Mouse (Mus musculus) macrophage (primary cell): ENCODE data around the gene Tmem170b. TPM values are rescaled to one million over a fixed set of nuclear protein-coding genes. Genes with fewer than 3 reads are reported as not detected.

ENCODE experiments used
- H3K27ac ChIP-seq: fragments of 350-480 bp; formaldehyde crosslinking; 2 replicates; pipeline ENCODE4 v1.9.0; 2021
- H3K36me3 ChIP-seq: fragments of 350-480 bp; formaldehyde crosslinking; 2 replicates; pipeline ENCODE4 v1.9.0; 2021; ENCODE audit errors: inconsistent target
- H3K4me3 ChIP-seq: fragments of 350-480 bp; formaldehyde crosslinking; 2 replicates; pipeline ENCODE4 v1.9.0; 2021; ENCODE audit errors: inconsistent target
- H3K79me2 ChIP-seq: fragments of 350-480 bp; formaldehyde crosslinking; 2 replicates; pipeline ENCODE4 v1.9.0; 2021; ENCODE audit errors: inconsistent target
- WGBS: methylation state at CpG from one replicate; pipeline ENCODE4 v1.1.7; 2026; ENCODE audit warnings: inconsistent platforms; ENCODE audit not compliant: missing documents; 5-methylcytosine and 5-hydroxymethylcytosine counted together
- polyA plus RNA-seq: library from polyadenylated mRNA; stranded (reverse); fragments of 250-400 nt; gene quantifications from 3 replicates; pipeline ENCODE4 v1.2.4, GENCODE M21; 2018; ENCODE audit warnings: inconsistent platforms

The Tmem170b gene
- polyA plus RNA-seq, 1 experiment from 2014 or later, result 13.8 TPM

DNA sequence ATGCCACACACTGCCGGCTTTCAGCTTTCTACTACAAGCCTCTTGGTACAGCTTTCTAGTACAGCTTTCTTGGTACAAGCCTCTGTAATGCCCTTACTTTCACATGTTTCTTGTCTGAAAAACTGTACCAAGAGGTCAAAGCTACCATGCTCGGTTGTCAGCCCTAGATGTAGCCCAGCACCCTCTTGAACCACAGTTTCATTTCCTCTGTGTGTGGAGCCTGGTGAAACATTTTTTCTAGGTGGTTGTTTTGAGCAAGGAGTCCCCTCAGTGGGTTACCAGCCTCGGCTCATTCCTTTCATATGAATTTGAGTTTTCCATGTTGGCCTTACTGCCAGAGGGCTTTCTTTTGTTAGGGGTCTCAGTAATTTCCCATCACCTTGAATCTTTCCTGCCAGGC lies 4.7 kb upstream of the Tmem170b start:
- no peaks in the 10 kb centered on the region for H3K36me3 ChIP-seq
- no peaks in the 10 kb centered on the region for H3K79me2 ChIP-seq
- H3K4me3 ChIP-seq, result no peak overlapping the region
- peak overlapping the region; percentile 78 for H3K27ac ChIP-seq
- WGBS, result 31% methylated on average over 3 of the region's 3 CpGs

DNA sequence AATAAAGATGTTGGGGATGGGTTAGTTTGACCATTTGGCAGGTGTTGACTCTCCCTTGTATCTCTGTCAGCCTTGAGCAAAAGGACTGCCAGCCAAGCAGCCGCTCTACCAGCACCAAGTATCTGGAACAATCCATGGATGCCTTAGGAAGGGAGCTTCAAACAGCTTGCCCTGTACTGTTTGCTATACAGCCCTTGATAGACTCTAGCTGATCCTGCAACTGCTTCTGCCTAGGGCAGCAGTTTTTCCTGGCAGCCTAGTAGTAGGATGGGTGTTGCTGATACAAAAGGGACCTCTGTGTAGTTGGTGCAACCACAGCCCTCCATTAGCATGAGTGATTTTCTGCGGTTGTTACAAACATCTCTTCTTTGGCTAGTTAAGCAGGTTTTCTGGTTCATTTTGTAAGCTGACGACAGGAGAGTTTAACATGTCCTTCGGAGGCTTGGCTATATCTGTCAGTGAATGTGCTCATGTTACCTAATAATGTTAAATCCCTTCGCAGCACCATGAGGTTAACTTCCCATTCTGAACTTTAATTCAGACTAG lies 1.7 kb upstream of the Tmem170b start:
- Histone ChIP-seq H3K36me3 (no peaks in the 10 kb centered on the region), H3K79me2 (peaks cover 22% of the 10 kb centered on the region), H3K27ac (peak overlapping the region; percentile 92), H3K4me3 (no peak overlapping the region)
- 67% methylated on average over 4 of the region's 5 CpGs for WGBS

DNA sequence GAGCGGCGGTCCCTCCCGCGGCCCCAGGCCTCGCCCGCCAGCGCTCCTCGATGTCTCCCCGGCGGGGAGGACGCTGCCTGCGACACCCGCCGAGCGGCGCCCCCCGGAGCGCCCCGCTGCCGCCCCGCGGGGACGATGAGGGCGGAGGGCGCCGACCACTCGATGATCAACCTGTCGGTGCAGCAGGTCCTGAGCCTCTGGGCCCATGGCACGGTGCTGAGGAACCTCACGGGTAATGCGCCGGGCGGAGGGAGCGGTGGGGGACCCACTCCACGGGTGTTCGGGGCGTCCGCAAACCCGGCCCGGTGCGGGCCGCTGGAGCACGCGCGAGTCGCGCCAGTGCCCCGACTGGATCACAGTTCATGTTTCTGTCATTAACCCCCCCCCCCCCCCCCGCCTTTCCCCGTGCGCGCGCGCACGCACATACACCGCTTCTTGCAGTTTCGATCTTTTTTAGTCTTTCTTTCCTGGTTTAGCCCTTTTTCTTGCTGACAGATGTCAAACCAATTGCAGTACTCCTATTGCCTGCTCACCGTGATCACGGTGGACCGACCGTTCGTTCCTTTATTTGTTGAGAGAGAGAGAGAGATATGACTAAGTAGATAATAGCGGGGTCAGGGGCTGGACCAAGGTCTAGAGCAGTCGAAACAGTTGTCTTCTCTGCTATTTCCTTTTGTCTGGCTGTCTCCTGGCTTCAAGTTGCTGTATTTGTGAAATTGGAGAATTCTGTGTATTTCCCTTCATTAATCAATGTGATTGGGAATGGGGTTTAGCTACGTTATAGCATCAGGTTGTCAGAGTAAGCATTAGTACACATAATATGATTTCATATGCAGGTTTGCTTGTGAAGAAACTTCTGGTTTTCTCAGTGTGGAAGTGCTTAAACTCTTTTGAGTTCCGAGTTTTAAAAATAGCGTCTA lies 634 bp downstream of the Tmem170b start:
- H3K79me2 ChIP-seq, result peaks cover 45% of the 10 kb centered on the region
- peak overlapping the region; percentile 75 for H3K27ac ChIP-seq
- H3K36me3 ChIP-seq, result no peaks in the 10 kb centered on the region
- WGBS, result 1% methylated on average over 56 of the region's 67 CpGs
- peak overlapping the region; percentile 67 for H3K4me3 ChIP-seq

DNA sequence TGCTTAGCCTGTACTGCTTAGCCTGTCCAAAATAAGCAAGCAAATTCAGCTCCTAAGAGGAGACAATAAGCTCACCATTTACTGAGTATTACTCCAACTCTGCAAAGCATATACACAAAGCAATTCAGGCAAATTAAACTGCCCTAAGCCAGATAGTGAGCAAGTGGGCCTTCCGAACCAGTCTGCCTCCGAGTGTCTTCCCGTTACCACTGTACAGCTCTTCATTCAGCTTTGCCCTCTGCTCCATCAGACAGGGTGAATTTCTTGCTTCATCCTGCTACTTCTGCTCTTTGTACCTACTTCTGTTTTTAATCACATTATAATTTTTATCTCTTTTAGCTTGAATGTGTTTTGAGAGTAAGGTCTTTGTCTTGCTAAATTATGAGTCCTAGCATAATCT lies 1.9 kb downstream of the Tmem170b start:
- Histone ChIP-seq H3K79me2 (peaks cover 58% of the 10 kb centered on the region), H3K4me3 (peak overlapping the region; percentile 67; the same call in 1 of the 2 replicates)

DNA sequence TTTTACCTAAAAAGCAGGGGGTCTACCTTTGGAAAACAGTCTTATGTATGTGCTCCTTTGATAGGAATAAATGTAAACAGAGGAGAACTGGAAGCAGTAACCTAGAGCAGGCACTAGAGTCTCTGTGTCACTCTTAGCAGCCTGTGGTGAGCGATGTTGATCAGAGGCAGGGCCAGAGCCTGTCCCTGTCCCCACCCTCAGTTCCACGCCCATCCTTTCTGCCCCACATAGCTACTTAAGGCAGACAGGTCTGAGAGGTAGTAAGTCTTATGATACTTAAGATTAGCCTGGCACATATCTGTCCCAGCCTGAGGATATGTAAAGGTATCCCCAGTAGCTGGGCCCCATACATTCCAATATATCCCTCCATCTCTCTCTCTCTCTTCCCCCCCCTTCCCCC lies 2.9 kb downstream of the Tmem170b start:
- H3K4me3 ChIP-seq, result no peak overlapping the region
- peaks cover 67% of the 10 kb centered on the region for H3K79me2 ChIP-seq
- no peaks in the 10 kb centered on the region for H3K36me3 ChIP-seq
- H3K27ac ChIP-seq, result no peak overlapping the region
- 93% methylated on average over 2 of the region's 2 CpGs for WGBS

More for the DNA sequence above, 1.9 kb downstream of the Tmem170b start:
- peak overlapping the region; percentile 75 for H3K27ac ChIP-seq
- no peaks in the 10 kb centered on the region for H3K36me3 ChIP-seq
- 29% methylated on average over 3 of the region's 3 CpGs for WGBS

DNA sequence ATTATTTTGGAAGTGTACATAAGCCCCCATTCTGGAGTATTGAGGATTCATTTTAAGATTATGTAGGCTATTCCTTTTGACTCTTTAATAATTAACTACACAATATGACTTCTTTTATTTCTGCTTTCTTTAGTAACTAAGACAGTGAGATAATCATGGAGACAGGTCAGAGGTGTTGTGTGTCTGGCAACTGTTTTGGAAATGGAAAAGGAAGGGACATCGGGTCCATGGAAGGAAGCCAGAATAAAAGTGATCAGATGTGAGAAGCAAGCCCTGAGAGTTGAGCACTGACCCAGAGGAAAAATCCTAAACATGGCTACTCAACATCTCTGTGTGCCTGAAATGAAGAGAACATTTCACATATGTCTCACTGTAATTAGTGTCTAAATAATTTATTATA lies 5.3 kb downstream of the Tmem170b start:
- Histone ChIP-seq H3K79me2 (peaks cover 92% of the 10 kb centered on the region), H3K27ac (no peak overlapping the region), H3K36me3 (no peaks in the 10 kb centered on the region), H3K4me3 (no peak overlapping the region)
- 100% methylated on average over 1 of the region's 1 CpGs for WGBS

DNA sequence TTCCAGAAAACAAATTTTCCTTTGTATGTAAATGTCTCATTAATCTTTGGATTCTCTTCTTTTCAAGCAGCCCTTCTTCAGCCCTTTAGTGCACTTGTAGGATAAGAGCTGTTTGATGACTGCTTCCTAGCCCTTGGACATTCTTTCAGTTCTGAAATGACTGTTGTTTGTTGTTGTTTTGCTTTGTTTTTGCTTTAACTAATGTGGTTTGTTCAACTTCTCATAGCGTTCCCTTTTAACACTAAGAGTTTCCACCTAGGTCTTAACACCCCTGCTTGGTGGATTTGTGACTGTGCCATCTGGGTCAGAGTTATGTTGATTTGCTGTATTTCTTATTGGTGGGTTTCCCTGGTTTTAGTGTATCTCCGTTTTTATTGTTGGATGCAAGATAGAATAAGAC lies 8.8 kb downstream of the Tmem170b start:
- Histone ChIP-seq H3K27ac (no peak overlapping the region), H3K36me3 (no peaks in the 10 kb centered on the region), H3K4me3 (no peak overlapping the region), H3K79me2 (peaks cover 100% of the 10 kb centered on the region)
- 79% methylated on average over 2 of the region's 2 CpGs for WGBS

DNA sequence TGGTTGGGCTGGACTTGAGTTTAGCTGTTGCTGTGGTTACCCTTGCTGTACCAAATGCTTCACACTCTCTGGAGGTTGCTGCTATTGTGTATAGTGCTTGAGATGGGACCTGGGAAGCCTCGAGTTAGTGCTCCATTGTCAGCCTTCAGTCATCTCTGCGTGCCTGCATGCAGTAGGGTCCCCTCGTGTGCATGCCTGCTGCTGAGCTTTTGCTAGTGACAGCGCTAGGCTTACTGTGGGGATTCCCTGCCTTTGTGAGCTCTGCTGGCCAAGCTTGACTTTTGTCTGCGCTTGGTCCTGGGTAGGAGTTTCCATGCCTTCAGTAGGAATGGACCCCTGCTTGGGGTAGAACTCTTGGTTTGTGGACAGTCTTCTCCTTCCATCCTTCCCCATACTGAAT lies 9.3 kb downstream of the Tmem170b start:
- WGBS, result 92% methylated on average over 5 of the region's 5 CpGs
- H3K4me3 ChIP-seq, result no peak overlapping the region
- H3K27ac ChIP-seq, result no peak overlapping the region
- H3K36me3 ChIP-seq, result no peaks in the 10 kb centered on the region
- peaks cover 100% of the 10 kb centered on the region for H3K79me2 ChIP-seq

DNA sequence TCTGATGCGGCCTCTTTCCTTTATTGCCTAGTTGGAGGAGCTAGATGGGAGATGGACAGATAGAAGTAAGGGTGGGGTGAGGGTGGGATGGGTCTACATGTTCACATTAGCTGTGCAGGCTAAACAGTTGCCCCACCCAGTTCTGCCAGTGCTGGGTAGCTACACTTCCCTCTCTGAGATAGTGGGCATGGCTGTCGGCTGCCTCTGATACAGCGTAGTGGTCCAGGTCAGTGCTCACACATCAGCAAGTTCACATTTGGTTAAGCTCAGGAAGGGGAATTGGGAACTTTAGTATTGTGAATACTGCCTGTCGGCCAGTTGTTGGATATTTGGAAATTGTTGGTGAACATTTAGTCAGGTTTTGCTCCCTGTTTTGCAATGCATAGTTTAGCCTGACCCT lies 13.8 kb downstream of the Tmem170b start:
- 50% methylated on average over 4 of the region's 4 CpGs for WGBS
- H3K79me2 ChIP-seq, result peaks cover 100% of the 10 kb centered on the region
- no peak overlapping the region for H3K4me3 ChIP-seq
- H3K36me3 ChIP-seq, result no peaks in the 10 kb centered on the region
- H3K27ac ChIP-seq, result no peak overlapping the region

DNA sequence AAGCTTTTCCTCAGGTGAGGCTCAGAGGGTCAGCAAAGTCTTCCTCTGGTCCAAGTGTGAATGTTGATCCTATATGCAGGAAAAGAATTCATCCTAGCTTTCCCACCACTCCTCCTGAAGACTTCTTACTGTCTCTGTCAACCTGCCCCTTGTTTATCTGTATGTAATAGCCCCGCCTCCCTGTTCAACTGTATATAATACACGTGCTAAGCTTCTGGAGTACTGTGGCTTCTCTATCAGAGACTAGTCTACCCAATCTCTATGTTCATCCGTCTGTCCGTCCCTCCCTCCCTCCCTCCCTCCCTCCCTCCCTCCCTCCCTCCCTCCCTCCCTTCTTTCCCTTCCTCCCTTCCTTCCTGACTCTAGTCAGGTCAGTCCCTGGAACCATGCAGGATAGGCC lies 14.4 kb downstream of the Tmem170b start:
- WGBS, result 100% methylated on average over 1 of the region's 4 CpGs
- H3K79me2 ChIP-seq, result peaks cover 100% of the 10 kb centered on the region
- no peak overlapping the region for H3K4me3 ChIP-seq
- no peak overlapping the region for H3K27ac ChIP-seq
- no peaks in the 10 kb centered on the region for H3K36me3 ChIP-seq

DNA sequence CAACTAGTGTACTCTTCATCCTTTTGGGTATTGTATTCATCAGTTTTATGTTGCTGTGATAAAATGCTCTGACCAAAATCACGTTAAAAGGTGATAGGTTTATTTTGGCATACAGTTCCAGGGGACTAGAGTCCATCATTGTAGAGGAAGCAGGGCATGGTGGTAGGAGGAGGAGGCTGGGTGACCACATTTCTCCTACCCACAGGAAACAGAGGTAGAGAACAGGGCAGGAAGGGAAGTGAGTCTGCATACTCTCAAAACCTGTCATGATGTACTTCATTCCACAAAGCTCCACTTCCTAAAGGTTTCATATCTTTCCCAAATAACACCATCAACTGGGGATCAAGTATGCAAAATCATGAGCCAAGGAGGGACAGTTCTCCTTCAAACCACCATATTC lies 18.4 kb downstream of the Tmem170b start:
- no peak overlapping the region for H3K27ac ChIP-seq
- no peaks in the 10 kb centered on the region for H3K36me3 ChIP-seq
- 67% methylated on average over 1 of the region's 1 CpGs for WGBS
- no peak overlapping the region for H3K4me3 ChIP-seq
- peaks cover 100% of the 10 kb centered on the region for H3K79me2 ChIP-seq

DNA sequence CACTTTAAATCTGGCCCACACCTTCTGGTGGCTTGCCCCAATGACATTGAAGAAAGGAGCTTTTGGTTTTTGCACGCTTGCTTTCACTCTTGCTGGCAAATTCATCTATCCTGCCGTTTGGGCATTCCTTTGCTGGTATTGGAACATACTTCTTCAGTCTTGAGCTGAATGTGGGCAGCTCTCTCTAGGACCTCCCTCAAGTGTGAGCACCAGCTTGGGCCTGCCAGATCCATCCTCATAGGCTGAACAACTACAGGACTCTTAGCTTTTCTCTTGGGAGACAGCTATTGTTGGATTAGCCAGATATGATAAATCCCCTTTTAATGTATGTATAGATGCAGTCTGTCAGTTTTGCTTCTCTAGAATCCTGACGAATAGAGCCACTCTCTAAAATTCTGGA lies 19.5 kb downstream of the Tmem170b start:
- H3K27ac ChIP-seq, result no peak overlapping the region
- 98% methylated on average over 3 of the region's 3 CpGs for WGBS
- no peak overlapping the region for H3K4me3 ChIP-seq
- peaks cover 100% of the 10 kb centered on the region for H3K79me2 ChIP-seq
- H3K36me3 ChIP-seq, result peaks cover 8% of the 10 kb centered on the region; the same call in 1 of the 2 replicates

DNA sequence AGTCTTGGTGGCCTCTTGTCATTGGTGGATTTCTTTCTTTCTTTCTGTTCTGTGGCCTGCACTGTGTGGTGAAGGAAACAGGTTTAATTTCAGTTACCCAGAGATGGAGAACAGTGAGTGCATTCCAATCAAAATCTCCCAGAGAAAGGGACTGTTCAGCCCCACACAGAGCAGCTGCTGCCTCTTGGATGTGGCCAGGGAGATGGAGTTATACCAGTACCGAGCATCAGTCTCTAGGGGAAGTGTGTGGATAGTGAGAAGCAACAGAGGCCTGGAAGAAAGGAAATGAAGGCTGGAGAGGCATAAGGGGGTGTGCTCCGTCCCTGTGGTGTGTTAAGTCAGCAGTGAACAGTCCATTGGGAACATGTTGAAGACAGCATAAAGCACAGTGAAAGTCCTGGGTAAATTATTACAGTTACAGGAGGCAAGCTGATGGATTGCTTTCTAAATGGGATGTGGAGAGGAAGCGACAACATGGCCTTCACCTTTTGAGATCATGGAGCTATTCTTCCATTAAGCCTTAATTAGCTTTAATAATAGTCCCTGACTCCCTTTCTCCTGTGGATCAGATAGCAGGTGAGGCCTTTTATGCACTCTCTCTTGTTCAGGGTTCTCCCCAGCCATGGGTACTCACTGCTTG lies 21.7 kb downstream of the Tmem170b start:
- Histone ChIP-seq H3K4me3 (no peak overlapping the region), H3K27ac (no peak overlapping the region), H3K36me3 (peaks cover 8% of the 10 kb centered on the region; the same call in 1 of the 2 replicates), H3K79me2 (peaks cover 100% of the 10 kb centered on the region)
- 80% methylated on average over 3 of the region's 3 CpGs for WGBS

DNA sequence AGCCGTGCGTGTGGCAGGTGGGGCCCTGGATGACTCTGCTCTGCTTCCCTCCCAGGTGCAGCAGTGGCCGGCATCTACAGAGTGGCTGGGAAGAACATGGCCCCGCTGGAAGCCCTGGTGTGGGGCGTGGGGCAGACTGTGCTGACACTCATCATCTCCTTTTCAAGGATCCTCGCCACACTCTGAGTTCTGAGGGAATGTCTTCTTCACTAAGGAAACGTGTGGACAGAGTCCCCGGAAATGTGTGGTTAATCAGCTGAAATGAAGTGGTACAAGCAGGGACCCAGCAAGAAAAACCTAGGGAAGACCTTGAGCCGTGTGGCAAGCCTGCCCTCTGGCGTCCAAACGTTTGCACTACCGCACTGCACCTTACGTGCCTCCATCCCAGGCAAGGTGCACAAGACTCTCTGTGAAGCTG lies 28.7 kb downstream of the Tmem170b start:
- no peak overlapping the region for H3K27ac ChIP-seq
- peaks cover 68% of the 10 kb centered on the region; the same call in 1 of the 2 replicates for H3K79me2 ChIP-seq
- no peak overlapping the region for H3K4me3 ChIP-seq
- 29% methylated on average over 13 of the region's 13 CpGs for WGBS
- H3K36me3 ChIP-seq, result peaks cover 28% of the 10 kb centered on the region

DNA sequence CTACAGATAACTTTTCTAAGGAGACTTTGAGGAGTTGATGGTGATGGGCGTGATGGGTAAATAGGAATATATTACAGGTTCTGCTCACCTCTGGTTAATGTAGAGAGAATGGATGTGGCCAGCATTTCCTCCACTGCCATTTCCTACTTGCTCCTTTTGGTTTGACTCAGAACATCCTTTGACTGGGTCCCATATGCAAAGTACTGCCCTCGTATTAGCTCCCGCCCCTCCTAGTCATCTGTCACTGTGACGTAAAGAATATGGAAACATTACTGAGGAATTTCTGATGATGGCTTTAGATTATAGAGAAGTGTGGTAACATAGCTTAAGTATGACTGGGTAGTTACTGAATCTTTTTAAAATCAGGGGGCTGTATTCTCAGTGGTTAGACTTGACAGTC lies 32.4 kb downstream of the Tmem170b start:
- peaks cover 20% of the 10 kb centered on the region; the same call in 1 of the 2 replicates for H3K36me3 ChIP-seq
- peaks cover 32% of the 10 kb centered on the region; the same call in 1 of the 2 replicates for H3K79me2 ChIP-seq
- H3K27ac ChIP-seq, result no peak overlapping the region
- 93% methylated on average over 4 of the region's 4 CpGs for WGBS
- no peak overlapping the region for H3K4me3 ChIP-seq
